Mouse (Mus musculus) CH12.LX (cell line): Measurements from ENCODE around the gene Calcrl. TPM values are rescaled to one million over a fixed set of nuclear protein-coding genes. Genes with fewer than 3 reads are reported as not detected.

Experiments used
- DNase-seq: peaks from one replicate; pipeline ENCODE4 v3.0.0-alpha.2; 2013; ENCODE audit errors: extremely low read depth
- H3K27ac ChIP-seq: 2 replicates; pipeline ENCODE4 v1.5.1; 2012; ENCODE audit warnings: low read depth, mild to moderate bottlenecking, control low read depth, moderate library complexity; ENCODE audit not compliant: insufficient read depth
- H3K27me3 ChIP-seq: replicated peaks from 2 replicates; pipeline ENCODE3; 2012; ENCODE audit warnings: inconsistent platforms
- H3K36me3 ChIP-seq, 2 experiments: replicated peaks in 1 of 2; 2 replicates each; pipeline versions ENCODE3 to v1.6.1; 2012; ENCODE audit warnings: inconsistent platforms in 1 of 2, low read length in 1 of 2, mild to moderate bottlenecking in 1 of 2, mixed read lengths in 1 of 2, moderate library complexity in 1 of 2; ENCODE audit not compliant: control insufficient read depth in 1 of 2, insufficient read depth in 1 of 2
- H3K4me1 ChIP-seq, 2 experiments: 2 replicates each; pipeline ENCODE4 v1.6.1; 2012; ENCODE audit warnings: inconsistent platforms in 1 of 2, moderate library complexity in 1 of 2; ENCODE audit not compliant: insufficient read depth in 2 of 2, control insufficient read depth in 1 of 2
- H3K4me2 ChIP-seq: 2 replicates; pipeline ENCODE4 v1.6.1; 2012; ENCODE audit warnings: low read depth, mild to moderate bottlenecking, control low read depth; ENCODE audit not compliant: poor library complexity, insufficient read depth, severe bottlenecking
- H3K4me3 ChIP-seq, 3 experiments: fragments of 150-350 bp in 1 of 3; sonication (generic) in 1 of 3; replicated peaks in 1 of 3; 2 replicates each; pipeline versions ENCODE3 to v1.5.1; 2011 to 2012; ENCODE audit warnings: low read depth in 2 of 3, low read length in 2 of 3, mild to moderate bottlenecking in 2 of 3, moderate library complexity in 2 of 3, control low read depth in 1 of 3, improper control_type of control experiment in 1 of 3, inconsistent platforms in 1 of 3, mixed read lengths in 1 of 3; ENCODE audit not compliant: poor library complexity in 1 of 3
- H3K79me2 ChIP-seq: replicated peaks from 2 replicates; pipeline ENCODE4 v1.6.1; 2012; ENCODE audit warnings: mild to moderate bottlenecking, moderate library complexity; ENCODE audit not compliant: control insufficient read depth, poor library complexity, insufficient read depth, severe bottlenecking; ENCODE audit errors: extremely low read depth
- H3K9ac ChIP-seq: 2 replicates; pipeline ENCODE4 v1.6.1; 2012; ENCODE audit warnings: low read depth, mild to moderate bottlenecking, control low read depth, moderate library complexity; ENCODE audit not compliant: insufficient read depth
- H3K9me3 ChIP-seq: replicated peaks from 2 replicates; pipeline ENCODE3; 2012; ENCODE audit warnings: low read length, inconsistent platforms, mixed read lengths
- CHD1 ChIP-seq: IDR thresholded peaks from 2 replicates; pipeline ENCODE4 v1.6.1; 2012; ENCODE audit warnings: low read depth, low read length, improper control_type of control experiment, inconsistent platforms
- CHD2 ChIP-seq: IDR thresholded peaks from 2 replicates; pipeline ENCODE4 v1.6.1; 2011; ENCODE audit warnings: low read length, improper control_type of control experiment
- CTCF ChIP-seq, 2 experiments: IDR thresholded peaks in 1 of 2; conservative IDR thresholded peaks in 1 of 2; 2 replicates each; pipeline ENCODE4 v1.5.1; 2011 to 2012; ENCODE audit warnings: low read depth in 2 of 2, low read length in 2 of 2, improper control_type of control experiment in 1 of 2, inconsistent platforms in 1 of 2, mild to moderate bottlenecking in 1 of 2, moderate library complexity in 1 of 2
- ELF1 ChIP-seq: IDR thresholded peaks from 2 replicates; pipeline ENCODE4 v1.6.1; 2014; ENCODE audit warnings: low read depth, mild to moderate bottlenecking, inconsistent platforms, low read length, improper control_type of control experiment
- EP300 ChIP-seq: IDR thresholded peaks from 2 replicates; pipeline ENCODE4 v1.6.1; 2011; ENCODE audit warnings: low read length, improper control_type of control experiment
- GABPA ChIP-seq: IDR thresholded peaks from 2 replicates; pipeline ENCODE4 v1.6.1; 2012; ENCODE audit warnings: low read depth, low read length, improper control_type of control experiment, inconsistent platforms; ENCODE audit not compliant: insufficient replicate concordance
- HCFC1 ChIP-seq: IDR thresholded peaks from 2 replicates; pipeline ENCODE4 v1.6.1; 2012; ENCODE audit warnings: low read depth, mild to moderate bottlenecking, inconsistent platforms, low read length, improper control_type of control experiment
- IRF4 ChIP-seq: IDR thresholded peaks from 2 replicates; pipeline ENCODE4 v1.6.1; 2014; ENCODE audit warnings: low read depth, mild to moderate bottlenecking, inconsistent platforms, low read length, improper control_type of control experiment
- JUN ChIP-seq: IDR thresholded peaks from 2 replicates; pipeline ENCODE4 v1.6.1; 2011; ENCODE audit warnings: low read depth, mild to moderate bottlenecking, low read length, improper control_type of control experiment, moderate library complexity; ENCODE audit not compliant: insufficient read depth
- KAT2A ChIP-seq: IDR thresholded peaks from 2 replicates; pipeline ENCODE4 v1.6.1; 2012; ENCODE audit warnings: low read length, improper control_type of control experiment, inconsistent platforms; ENCODE audit not compliant: insufficient replicate concordance
- MAFK ChIP-seq: IDR thresholded peaks from 2 replicates; pipeline ENCODE4 v1.6.1; 2011; ENCODE audit warnings: low read length, improper control_type of control experiment; ENCODE audit not compliant: insufficient replicate concordance
- MAX ChIP-seq: IDR thresholded peaks from 2 replicates; pipeline ENCODE4 v1.6.1; 2011; ENCODE audit warnings: low read length, improper control_type of control experiment
- MAZ ChIP-seq: IDR thresholded peaks from 2 replicates; pipeline ENCODE4 v1.6.1; 2012; ENCODE audit warnings: low read depth, mild to moderate bottlenecking, inconsistent platforms, low read length, improper control_type of control experiment, moderate library complexity
- MEF2A ChIP-seq: IDR thresholded peaks from 2 replicates; pipeline ENCODE4 v1.6.1; 2014; ENCODE audit warnings: low read depth, mild to moderate bottlenecking, inconsistent platforms, low read length, improper control_type of control experiment, borderline replicate concordance
- MXI1 ChIP-seq: IDR thresholded peaks from 2 replicates; pipeline ENCODE4 v1.6.1; 2011; ENCODE audit warnings: mild to moderate bottlenecking, low read depth, low read length, improper control_type of control experiment
- NELFE ChIP-seq: IDR thresholded peaks from 2 replicates; pipeline ENCODE4 v1.6.1; 2011; ENCODE audit warnings: low read depth, low read length, improper control_type of control experiment
- NRF1 ChIP-seq: IDR thresholded peaks from 2 replicates; pipeline ENCODE4 v1.6.1; 2014; ENCODE audit warnings: low read depth, mild to moderate bottlenecking, inconsistent platforms, low read length, improper control_type of control experiment, moderate library complexity
- PAX5 ChIP-seq: IDR thresholded peaks from 2 replicates; pipeline ENCODE4 v1.6.1; 2012; ENCODE audit warnings: low read length, inconsistent platforms, mixed read lengths
- POLR2A ChIP-seq: IDR thresholded peaks from 2 replicates; pipeline ENCODE4 v1.6.1; 2011; ENCODE audit warnings: low read depth, mild to moderate bottlenecking, improper control_type of control experiment, low read length
- POLR2AphosphoS2 ChIP-seq: IDR thresholded peaks from 2 replicates; pipeline ENCODE4 v1.6.1; 2011; ENCODE audit warnings: low read depth, low read length, improper control_type of control experiment
- RAD21 ChIP-seq: IDR thresholded peaks from 2 replicates; pipeline ENCODE4 v1.6.1; 2011; ENCODE audit warnings: low read depth, mild to moderate bottlenecking, low read length, improper control_type of control experiment, moderate library complexity
- RCOR1 ChIP-seq: conservative IDR thresholded peaks from 2 replicates; pipeline ENCODE4 v1.6.1; 2012; ENCODE audit warnings: low read depth, mild to moderate bottlenecking, inconsistent platforms, low read length, improper control_type of control experiment
- SIN3A ChIP-seq: IDR thresholded peaks from 2 replicates; pipeline ENCODE4 v1.6.1; 2012; ENCODE audit warnings: low read length, improper control_type of control experiment, inconsistent platforms
- SMC3 ChIP-seq: IDR thresholded peaks from 2 replicates; pipeline ENCODE4 v1.6.1; 2011; ENCODE audit warnings: low read depth, low read length, improper control_type of control experiment
- TBP ChIP-seq: conservative IDR thresholded peaks from 2 replicates; pipeline ENCODE4 v1.6.1; 2011; ENCODE audit warnings: low read depth, low read length, improper control_type of control experiment
- TCF12 ChIP-seq: IDR thresholded peaks from 2 replicates; pipeline ENCODE4 v1.6.1; 2014; ENCODE audit warnings: low read depth, mild to moderate bottlenecking, inconsistent platforms, low read length, improper control_type of control experiment
- UBTF ChIP-seq: IDR thresholded peaks from 2 replicates; pipeline ENCODE4 v1.6.1; 2012; ENCODE audit warnings: low read depth, mild to moderate bottlenecking, inconsistent platforms, low read length, improper control_type of control experiment, moderate library complexity
- USF1 ChIP-seq: IDR thresholded peaks from 2 replicates; pipeline ENCODE4 v1.6.1; 2014; ENCODE audit warnings: low read depth, mild to moderate bottlenecking, inconsistent platforms, low read length, improper control_type of control experiment
- USF2 ChIP-seq: conservative IDR thresholded peaks from 2 replicates; pipeline ENCODE4 v1.6.1; 2011; ENCODE audit warnings: low read depth, low read length, improper control_type of control experiment
- ZC3H11A ChIP-seq: IDR thresholded peaks from 2 replicates; pipeline ENCODE4 v1.6.1; 2012; ENCODE audit warnings: low read depth, mild to moderate bottlenecking, inconsistent platforms, low read length, improper control_type of control experiment
- ZKSCAN1 ChIP-seq: IDR thresholded peaks from 2 replicates; pipeline ENCODE4 v1.6.1; 2012; ENCODE audit warnings: low read depth, inconsistent platforms, low read length, improper control_type of control experiment, borderline replicate concordance
- ZNF384 ChIP-seq: IDR thresholded peaks from 2 replicates; pipeline ENCODE4 v1.6.1; 2012; ENCODE audit warnings: low read depth, low read length, improper control_type of control experiment, inconsistent platforms
- dilution Hi-C: fragments of 300-500 bp; cut with MboI; formaldehyde crosslinking; loops from 2 replicates; pipeline ENCODE4 v1.14.3; 2020; ENCODE audit warnings: low sequenced_read_pairs; ENCODE audit not compliant: extremely low pct_unique_long_range_greater_than_20kb, extremely low pct_ligation_motif_present
- in situ Hi-C: fragments of 300-500 bp; cut with MboI; formaldehyde crosslinking; loops from 3 replicates; pipeline ENCODE4 v1.14.3; 2019; ENCODE audit warnings: low sequenced_read_pairs, low pct_ligation_motif_present, low pct_unique_long_range_greater_than_20kb, mixed read lengths
- polyA plus RNA-seq: library from polyadenylated mRNA; unstranded; fragments of >175 nt; gene quantifications from 2 replicates; pipeline ENCODE4 v1.2.1, GENCODE M21; 2012; ENCODE audit warnings: low read depth; ENCODE audit not compliant: insufficient read length
- total RNA-seq, 2 experiments: library from RNA; depleted of rRNA; stranded (reverse); fragments of 300-350 nt in 1 of 2; fragments of >200 nt in 1 of 2; gene quantifications; 2 replicates each; pipeline ENCODE4 v1.2.3; 2012 to 2014

Calcrl gene
- total and polyA plus RNA-seq, 3 experiments, result 3.9 to 12.1 (median 5.9) TPM

DNA sequence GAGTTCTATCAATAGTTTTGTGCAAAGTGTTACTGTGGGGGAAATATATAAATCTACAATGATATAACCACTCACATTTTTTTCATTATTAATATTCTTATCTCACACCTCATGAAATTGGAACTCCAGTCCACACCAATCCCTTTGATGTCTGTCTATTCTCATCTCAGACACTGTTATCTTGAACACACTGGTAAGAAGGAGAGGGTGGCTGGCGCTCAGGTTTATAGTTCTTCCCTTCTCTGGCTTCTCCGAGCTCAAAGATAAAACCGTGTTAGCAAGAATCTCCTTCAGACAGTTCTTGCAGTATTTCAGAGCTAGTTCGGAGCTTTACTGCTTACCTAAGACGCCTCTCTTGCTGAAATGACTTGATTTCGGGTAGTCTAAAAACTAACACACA, 32.0 kb upstream of the Calcrl start:
- Histone ChIP-seq H3K27me3 (no peaks in the 10 kb centered on the region), H3K4me3 (no peak overlapping the region), H3K79me2 (no peaks in the 10 kb centered on the region), H3K9me3 (no peaks in the 10 kb centered on the region), H3K4me1 (peaks cover 0 to 5% of the 10 kb centered on the region in 2 experiments; a peak in 2 of 4 replicates), H3K9ac (no peak overlapping the region)
- dilution Hi-C loops, result no loop called here
- TF ChIP-seq MAZ, result no peak
- no peak for TF ChIP-seq POLR2A
- TF ChIP-seq UBTF, result no peak
- no peak for TF ChIP-seq TCF12
- no peak for TF ChIP-seq MXI1
- no peak for TF ChIP-seq GABPA
- TF ChIP-seq EP300, result no peak
- no peak for TF ChIP-seq ZKSCAN1
- TF ChIP-seq POLR2AphosphoS2, result no peak
- TF ChIP-seq TBP, result no peak
- no peak for TF ChIP-seq CTCF (conservative IDR thresholded peaks at IDR 0.05 in 1 of 2, IDR thresholded peaks at IDR 0.05 in 1 of 2; ENCODE audit: low read depth in 2 of 2, low read length in 2 of 2)
- TF ChIP-seq USF1, result no peak
- TF ChIP-seq ZNF384, result no peak
- no peak for TF ChIP-seq MEF2A
- TF ChIP-seq KAT2A, result no peak
- no peak for TF ChIP-seq PAX5
- no peak for TF ChIP-seq RAD21
- no peak for TF ChIP-seq NRF1
- TF ChIP-seq, all 38 proteins: peak for 0
- DNase-seq, result no peak
- Histone ChIP-seq H3K27ac (no peak overlapping the region), H3K4me2 (no peak overlapping the region), H3K36me3 (no peaks in the 10 kb centered on the region)
- in situ Hi-C loops, result loop anchor here (25.0 kb wide), 1 partner anchor 205 kb away; the partner anchor contains the start of genes Btbd18, Ctnnd1 and Selenoh

DNA sequence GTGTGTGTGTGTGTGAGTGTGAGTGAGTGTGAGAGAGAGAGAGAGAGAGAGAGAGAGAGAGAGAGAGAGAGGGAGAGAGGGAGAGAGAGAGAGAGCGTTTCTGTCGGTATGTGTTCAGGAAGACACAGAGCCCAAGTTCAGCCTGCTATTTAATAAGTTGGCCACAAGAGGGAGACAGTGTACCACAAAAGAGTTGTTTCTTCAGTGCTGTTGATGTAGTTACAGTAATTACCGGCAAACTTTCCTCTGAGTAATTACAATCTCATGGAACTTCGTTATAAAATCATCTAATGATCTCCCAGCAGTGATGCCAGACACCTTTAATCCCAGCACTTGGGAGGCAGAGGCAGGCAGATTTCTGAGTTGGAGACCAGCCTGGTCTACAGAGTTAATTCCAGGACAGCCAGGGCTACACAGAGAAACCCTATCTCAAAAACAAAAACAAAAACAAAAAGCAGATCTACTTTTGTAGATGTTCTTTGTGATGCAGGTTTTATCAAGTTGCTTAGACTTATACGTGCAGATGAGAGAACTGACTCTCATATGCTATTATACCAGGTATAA, 30.1 kb upstream of the Calcrl start:
- no peaks in the 10 kb centered on the region for H3K27me3 ChIP-seq
- H3K4me3 ChIP-seq, result no peak overlapping the region
- peaks cover 0 to 5% of the 10 kb centered on the region in 2 experiments; a peak in 3 of 4 replicates for H3K4me1 ChIP-seq
- in situ Hi-C loops (loop anchor here (25.0 kb wide), 1 partner anchor 207 kb away; the partner anchor contains the start of genes Btbd18, Ctnnd1 and Selenoh), dilution Hi-C loops (no loop called here)
- DNase-seq, result peak; percentile 93
- H3K79me2 ChIP-seq, result no peaks in the 10 kb centered on the region
- H3K36me3 ChIP-seq, result no peaks in the 10 kb centered on the region
- H3K4me2 ChIP-seq, result peak overlapping the region; percentile 52
- no peak overlapping the region; the same call in 1 of the 2 replicates for H3K9ac ChIP-seq
- no peaks in the 10 kb centered on the region for H3K9me3 ChIP-seq
- H3K27ac ChIP-seq, result no peak overlapping the region
- no peak for TF ChIP-seq PAX5
- peak; percentile 93 for TF ChIP-seq RAD21
- TF ChIP-seq SMC3, result peak; percentile 80
- no peak for TF ChIP-seq USF1
- no peak for TF ChIP-seq RCOR1
- TF ChIP-seq MAZ, result no peak
- TF ChIP-seq JUN, result no peak
- TF ChIP-seq USF2, result no peak
- peak; percentile 38; the same call in 1 of the 2 replicates for TF ChIP-seq HCFC1
- peak; percentile 49; the same call in 1 of the 2 replicates for TF ChIP-seq MAX
- TF ChIP-seq CHD2, result no peak
- TF ChIP-seq MAFK, result no peak
- TF ChIP-seq IRF4, result peak; percentile 35
- 0 out of 2 replicates have a peak, but pooled peaks have one; percentile 16 for TF ChIP-seq MEF2A
- no peak for TF ChIP-seq GABPA
- 0 out of 2 replicates have a peak, but pooled peaks have one; percentile 17 for TF ChIP-seq NRF1
- TF ChIP-seq SIN3A, result peak; percentile 46; the same call in 1 of the 2 replicates
- peak; percentile 52; the same call in 1 of the 2 replicates for TF ChIP-seq NELFE
- no peak; the same call in 1 of the 2 replicates for TF ChIP-seq ZC3H11A
- no peak; the same call in 1 of the 2 replicates for TF ChIP-seq ELF1
- TF ChIP-seq POLR2AphosphoS2, result no peak
- no peak for TF ChIP-seq CHD1
